Mouse (Mus musculus) Muller cell, postnatal 12 days (primary cell): Measurements from ENCODE around the gene Emc9.

Experiments
- DNase-seq: peaks from one replicate; pipeline ENCODE4 v3.0.0-alpha.2; 2015; ENCODE audit errors: inconsistent ontology term

Gene Emc9

GRCm38 (mm10) chr14:55560202-55561073 is 24.7 kb downstream of the Emc9 start, which contains the start of gene A730061H03Rik:
A730061H03Rik (minus strand) TSS chr14:55560406.
- DNase-seq: peak; percentile 100

- peak; percentile 96 for DNase-seq
Observed at GRCm38 (mm10) chr14:55559799-55560201, 25.3 kb downstream of the Emc9 start, which contains the start of gene Dcaf11. Dcaf11 (plus strand) TSS chr14:55560006.

GRCm38 (mm10) chr14:55558740-55559448 is 26.2 kb downstream of the Emc9 start:
- DNase-seq: no peak

- no peak for DNase-seq
Observed at GRCm38 (mm10) chr14:55557587-55557986, 27.5 kb downstream of the Emc9 start.

- peak; percentile 60 for DNase-seq
Observed at GRCm38 (mm10) chr14:55557003-55557402, 28.1 kb downstream of the Emc9 start.

GRCm38 (mm10) chr14:55555788-55556187 is 29.3 kb downstream of the Emc9 start:
- no peak for DNase-seq

- no peak for DNase-seq
Observed at GRCm38 (mm10) chr14:55554635-55555034, 30.5 kb downstream of the Emc9 start.

GRCm38 (mm10) chr14:55551794-55552193 is 33.3 kb downstream of the Emc9 start:
- DNase-seq: no peak

GRCm38 (mm10) chr14:55551347-55551746 is 33.8 kb downstream of the Emc9 start:
- DNase-seq: no peak

- DNase-seq: no peak
Observed at GRCm38 (mm10) chr14:55550191-55550590, 34.9 kb downstream of the Emc9 start.

- DNase-seq: no peak
Observed at GRCm38 (mm10) chr14:55544334-55544733, 40.8 kb downstream of the Emc9 start.

- no peak for DNase-seq
Observed at GRCm38 (mm10) chr14:55542268-55542667, 42.8 kb downstream of the Emc9 start.

- peak; percentile 73 for DNase-seq
Observed at GRCm38 (mm10) chr14:55540787-55541321, 44.2 kb downstream of the Emc9 start.

- DNase-seq: peak; percentile 96
Observed at GRCm38 (mm10) chr14:55540067-55540786, 44.9 kb downstream of the Emc9 start, which contains the start of gene Pck2. Pck2 (plus strand) TSS chr14:55540266.

- DNase-seq: no peak
Observed at GRCm38 (mm10) chr14:55536116-55536745, 48.9 kb downstream of the Emc9 start.
